Mouse (Mus musculus) stomach, embryonic 14.5 days (tissue): Measurements from ENCODE around the gene Rabepk. TPM values are rescaled to one million over a fixed set of nuclear protein-coding genes. Genes with fewer than 3 reads are reported as not detected.
A peak's percentile ranks its signal among the peaks of the same experiment; 100 is the strongest.
"Not testable (repeated sequence)": the region's sequence is repeated elsewhere in the genome, so short reads cannot be mapped to it uniquely, and the experiment has no call there.

Experiments used
- ATAC-seq: fragments of 200-750 bp; cut with Nextera tagmentation; 2 replicates; pipeline ENCODE4 v1.8.0; 2017; ENCODE audit warnings: low read depth, moderate TSS enrichment; ENCODE audit not compliant: insufficient number of reproducible peaks, insufficient read depth, low FRiP score
- H3K27ac ChIP-seq: fragments of 300-500 bp; sonication (generic); 2 replicates; pipeline ENCODE4 v1.5.1; 2014; ENCODE audit warnings: mild to moderate bottlenecking, low read length, moderate library complexity, mixed read lengths
- H3K27me3 ChIP-seq: fragments of 300-500 bp; sonication (generic); 2 replicates; pipeline ENCODE4 v1.6.1; 2014; ENCODE audit warnings: low read length, control low read depth, mixed read lengths; ENCODE audit not compliant: control insufficient read depth, insufficient read depth
- H3K36me3 ChIP-seq: fragments of 300-500 bp; sonication (generic); 2 replicates; pipeline ENCODE4 v1.6.1; 2014; ENCODE audit warnings: mild to moderate bottlenecking, control low read depth, low read length, moderate library complexity, mixed read lengths; ENCODE audit not compliant: control insufficient read depth, insufficient read depth
- H3K4me1 ChIP-seq: fragments of 300-500 bp; sonication (generic); 2 replicates; pipeline ENCODE4 v1.6.1; 2014; ENCODE audit warnings: low read length, control low read depth, mixed read lengths; ENCODE audit not compliant: control insufficient read depth, insufficient read depth
- H3K4me2 ChIP-seq: fragments of 300-500 bp; sonication (generic); replicated peaks from 2 replicates; pipeline ENCODE4 v1.6.1; 2014; ENCODE audit warnings: low read depth, low read length, control low read depth
- H3K4me3 ChIP-seq: fragments of 300-500 bp; sonication (generic); 2 replicates; pipeline ENCODE4 v1.5.1; 2014; ENCODE audit warnings: low read depth, low read length, control low read depth
- H3K9ac ChIP-seq: fragments of 300-500 bp; sonication (generic); replicated peaks from 2 replicates; pipeline ENCODE4 v1.6.1; 2014; ENCODE audit warnings: low read depth, mild to moderate bottlenecking, control low read depth, low read length, moderate library complexity, mixed read lengths
- H3K9me3 ChIP-seq: fragments of 300-500 bp; sonication (generic); 2 replicates; pipeline ENCODE4 v1.6.1; 2016; ENCODE audit warnings: low read depth, low read length, control low read depth; ENCODE audit not compliant: control insufficient read depth
- whole genome bisulfite sequencing: fragments of 180-500 bp; shearing (Covaris S2); extraction: QIAGEN DNeasy Blood & Tissue Kit; methylation state at CpG from one replicate; pipeline ENCODE4 v1.1.7; 2014; 5-methylcytosine and 5-hydroxymethylcytosine counted together
- polyA plus RNA-seq: library from polyadenylated mRNA; unstranded; fragments of >200 nt; fragmentation: Nextera tagmentation; extraction: Ambion mirVana; gene quantifications from 2 replicates; pipeline ENCODE4 v1.2.1, GENCODE M21; 2014

The Rabepk gene
- polyA plus RNA-seq, 1 experiment from 2014 or later = 43.1 TPM

DNA sequence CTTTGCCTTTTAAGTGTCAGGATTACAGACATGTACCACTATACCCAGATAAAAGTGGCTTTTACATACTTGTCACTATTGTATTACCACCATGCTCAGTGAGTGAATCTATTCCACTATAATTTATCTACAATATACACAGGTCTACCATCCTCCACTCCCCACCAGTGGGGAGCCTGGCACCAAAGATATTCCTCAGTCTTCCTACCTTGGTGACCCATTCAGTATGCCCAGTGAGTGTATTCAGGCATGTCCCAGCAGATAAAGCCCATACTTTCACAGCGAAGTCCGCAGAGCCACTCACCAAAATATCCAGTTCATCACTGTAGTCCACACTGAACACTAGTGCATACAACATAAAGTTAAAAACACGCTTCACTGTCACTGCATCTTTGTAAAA lies 11.1 kb upstream of the Rabepk start:
- Histone ChIP-seq H3K9me3 (no peaks in the 10 kb centered on the region), H3K4me3 (no peak overlapping the region), H3K36me3 (peaks cover 75% of the 10 kb centered on the region), H3K4me1 (no peaks in the 10 kb centered on the region), H3K4me2 (no peak overlapping the region), H3K27ac (no peak overlapping the region), H3K27me3 (no peaks in the 10 kb centered on the region), H3K9ac (no peak overlapping the region)
- no peak for ATAC-seq
- WGBS = 94% methylated on average over 3 of the region's 3 CpGs

GRCm38 (mm10) chr2:34809568-34809967 lies 9.9 kb upstream of the Rabepk start:
- 88% methylated on average over 1 of the region's 1 CpGs for WGBS
- ATAC-seq = no peak
- H3K4me2 ChIP-seq = no peak overlapping the region
- H3K4me3 ChIP-seq = no peak overlapping the region
- H3K27me3 ChIP-seq = no peaks in the 10 kb centered on the region
- H3K4me1 ChIP-seq = no peaks in the 10 kb centered on the region
- H3K27ac ChIP-seq = no peak overlapping the region
- no peaks in the 10 kb centered on the region for H3K9me3 ChIP-seq
- H3K9ac ChIP-seq = no peak overlapping the region
- H3K36me3 ChIP-seq = peaks cover 72% of the 10 kb centered on the region

- Histone ChIP-seq H3K27ac (no peak overlapping the region), H3K4me1 (peaks cover 8% of the 10 kb centered on the region; the same call in 1 of the 2 replicates), H3K4me2 (no peak overlapping the region), H3K4me3 (no peak overlapping the region), H3K36me3 (peaks cover 59% of the 10 kb centered on the region), H3K9ac (no peak overlapping the region), H3K27me3 (no peaks in the 10 kb centered on the region), H3K9me3 (no peaks in the 10 kb centered on the region)
- WGBS = 68% methylated on average over 2 of the region's 2 CpGs
- ATAC-seq = no peak
Observed at GRCm38 (mm10) chr2:34808057-34808456, 8.3 kb upstream of the Rabepk start.

GRCm38 (mm10) chr2:34805364-34805950 lies 5.7 kb upstream of the Rabepk start:
- no peak overlapping the region for H3K27ac ChIP-seq
- no peaks in the 10 kb centered on the region for H3K27me3 ChIP-seq
- H3K4me3 ChIP-seq = no peak overlapping the region
- no peak for ATAC-seq
- no peak overlapping the region for H3K4me2 ChIP-seq
- H3K9ac ChIP-seq = no peak overlapping the region
- H3K4me1 ChIP-seq = peaks cover 8% of the 10 kb centered on the region; the same call in 1 of the 2 replicates
- no peaks in the 10 kb centered on the region for H3K9me3 ChIP-seq
- H3K36me3 ChIP-seq = peaks cover 34% of the 10 kb centered on the region
- 90% methylated on average over 10 of the region's 10 CpGs for WGBS

GRCm38 (mm10) chr2:34804815-34805214 lies 5.1 kb upstream of the Rabepk start:
- ATAC-seq = no peak
- H3K4me2 ChIP-seq = no peak overlapping the region
- H3K9ac ChIP-seq = no peak overlapping the region
- H3K27ac ChIP-seq = no peak overlapping the region
- H3K4me1 ChIP-seq = peaks cover 8% of the 10 kb centered on the region; the same call in 1 of the 2 replicates
- 79% methylated on average over 1 of the region's 1 CpGs for WGBS
- H3K27me3 ChIP-seq = no peaks in the 10 kb centered on the region
- H3K4me3 ChIP-seq = no peak overlapping the region
- H3K36me3 ChIP-seq = peaks cover 28% of the 10 kb centered on the region
- H3K9me3 ChIP-seq = no peaks in the 10 kb centered on the region

GRCm38 (mm10) chr2:34804172-34804571 lies 4.5 kb upstream of the Rabepk start:
- no peak overlapping the region for H3K9ac ChIP-seq
- H3K36me3 ChIP-seq = peaks cover 25% of the 10 kb centered on the region
- ATAC-seq = no peak
- WGBS = 98% methylated on average over 2 of the region's 2 CpGs
- no peaks in the 10 kb centered on the region for H3K27me3 ChIP-seq
- H3K4me1 ChIP-seq = peaks cover 8% of the 10 kb centered on the region; the same call in 1 of the 2 replicates
- peak overlapping the region; percentile 65; the same call in 1 of the 2 replicates for H3K4me3 ChIP-seq
- H3K9me3 ChIP-seq = no peaks in the 10 kb centered on the region
- peak overlapping the region; percentile 68; the same call in 1 of the 2 replicates for H3K4me2 ChIP-seq
- no peak overlapping the region for H3K27ac ChIP-seq

- Histone ChIP-seq H3K4me3 (peak overlapping the region; percentile 65; the same call in 1 of the 2 replicates), H3K9me3 (no peaks in the 10 kb centered on the region), H3K4me2 (peak overlapping the region; percentile 68), H3K27ac (no peak overlapping the region), H3K36me3 (peaks cover 22% of the 10 kb centered on the region), H3K9ac (no peak overlapping the region), H3K4me1 (peaks cover 12% of the 10 kb centered on the region; the same call in 1 of the 2 replicates), H3K27me3 (no peaks in the 10 kb centered on the region)
- ATAC-seq = no peak
- 65% methylated on average over 3 of the region's 3 CpGs for WGBS
Observed at GRCm38 (mm10) chr2:34803746-34804145, 4.0 kb upstream of the Rabepk start.

- Histone ChIP-seq H3K4me3 (peak overlapping the region; percentile 65), H3K4me2 (peak overlapping the region; percentile 68), H3K4me1 (peaks cover 13% of the 10 kb centered on the region; the same call in 1 of the 2 replicates), H3K9ac (peak overlapping the region; percentile 58), H3K36me3 (peaks cover 16% of the 10 kb centered on the region), H3K27ac (peak overlapping the region; percentile 91; the same call in 1 of the 2 replicates)
- not testable (repeated sequence) for ATAC-seq, H3K27me3 ChIP-seq, H3K9me3 ChIP-seq
- WGBS = under 1% methylated on average over 24 of the region's 32 CpGs
Observed at GRCm38 (mm10) chr2:34802565-34803245, 3.0 kb upstream of the Rabepk start.
